Mouse (Mus musculus) hindbrain, embryonic 10.5 days (tissue): ENCODE data around the gene B020031M17Rik. TPM values are rescaled to one million over a fixed set of nuclear protein-coding genes. Genes with fewer than 3 reads are reported as not detected.
"Not testable (repeated sequence)": the region's sequence is repeated elsewhere in the genome, so short reads cannot be mapped to it uniquely, and the experiment has no call there.

Source experiments
- DNase-seq: peaks from one replicate; pipeline ENCODE4 v3.0.0-alpha.2; 2017; ENCODE audit warnings: low spot score
- H3K27ac ChIP-seq: fragments of 300-500 bp; sonication (generic); 2 replicates; pipeline ENCODE4 v1.5.1; 2016; ENCODE audit warnings: mild to moderate bottlenecking, moderate library complexity
- H3K27me3 ChIP-seq: fragments of 300-500 bp; sonication (generic); 2 replicates; pipeline ENCODE4 v1.6.1; 2016; ENCODE audit warnings: mild to moderate bottlenecking; ENCODE audit not compliant: poor library complexity, insufficient read depth, severe bottlenecking
- H3K36me3 ChIP-seq: fragments of 300-500 bp; sonication (generic); 2 replicates; pipeline ENCODE4 v1.6.1; 2016; ENCODE audit warnings: mild to moderate bottlenecking, moderate library complexity
- H3K4me1 ChIP-seq: fragments of 300-500 bp; sonication (generic); replicated peaks from 2 replicates; pipeline ENCODE4 v1.6.1; 2016; ENCODE audit warnings: mild to moderate bottlenecking
- H3K4me3 ChIP-seq: fragments of 300-500 bp; sonication (generic); 2 replicates; pipeline ENCODE4 v1.5.1; 2016; ENCODE audit warnings: mild to moderate bottlenecking, moderate library complexity
- H3K9me3 ChIP-seq: fragments of 300-500 bp; sonication (generic); 2 replicates; pipeline ENCODE4 v1.6.1; 2016; ENCODE audit warnings: mild to moderate bottlenecking, moderate library complexity
- WGBS: fragments of 180-500 bp; shearing (Covaris S2); methylation state at CpG from one replicate; pipeline ENCODE4 v1.1.7; 2016; 5-methylcytosine and 5-hydroxymethylcytosine counted together
- polyA plus RNA-seq: library from polyadenylated mRNA; unstranded; fragments of >200 nt; fragmentation: Nextera tagmentation; extraction: Ambion mirVana; gene quantifications from 2 replicates; pipeline ENCODE4 v1.2.1, GENCODE M21; 2016

B020031M17Rik gene
- polyA plus RNA-seq, 1 experiment from 2014 or later: not detected

DNA sequence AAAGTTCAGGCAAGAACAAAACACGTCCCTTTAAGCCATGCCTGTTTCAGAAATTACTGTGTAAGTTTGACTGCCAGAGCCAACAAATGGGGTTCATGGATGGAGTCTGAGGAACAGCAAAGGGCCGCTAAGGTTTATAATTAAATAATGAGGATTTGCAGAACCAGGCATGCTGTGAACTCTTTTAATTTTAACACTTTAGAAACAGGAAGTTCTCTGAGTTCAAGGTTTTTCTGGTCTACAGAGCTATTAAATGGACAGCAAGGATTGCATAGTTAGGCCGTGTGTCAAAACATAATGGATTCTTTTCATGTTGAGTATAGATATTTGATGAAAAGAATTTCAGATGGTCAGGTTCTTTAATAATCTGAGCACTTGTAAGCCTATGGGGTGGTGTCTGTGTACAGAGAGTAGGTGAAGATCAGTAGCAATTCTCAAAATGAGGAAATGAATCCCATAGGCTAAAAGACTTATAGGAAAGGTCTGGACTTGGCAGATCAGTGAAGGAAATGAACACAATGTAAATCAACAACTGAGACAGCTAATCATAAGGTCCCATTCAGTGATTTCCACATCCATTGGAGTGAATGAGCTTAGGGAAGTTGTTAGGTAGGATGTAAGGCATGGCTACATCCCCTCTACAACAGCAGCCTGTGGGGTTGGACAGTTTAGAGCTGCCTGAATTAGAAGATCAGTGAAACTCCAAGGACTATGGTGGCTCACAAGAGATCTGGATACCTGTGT is 25.8 kb downstream of the B020031M17Rik start:
- not testable (repeated sequence) for H3K4me3 ChIP-seq, H3K9me3 ChIP-seq, DNase-seq, H3K4me1 ChIP-seq, H3K36me3 ChIP-seq, H3K27me3 ChIP-seq, H3K27ac ChIP-seq
- 87% methylated on average over 3 of the region's 3 CpGs for WGBS

DNA sequence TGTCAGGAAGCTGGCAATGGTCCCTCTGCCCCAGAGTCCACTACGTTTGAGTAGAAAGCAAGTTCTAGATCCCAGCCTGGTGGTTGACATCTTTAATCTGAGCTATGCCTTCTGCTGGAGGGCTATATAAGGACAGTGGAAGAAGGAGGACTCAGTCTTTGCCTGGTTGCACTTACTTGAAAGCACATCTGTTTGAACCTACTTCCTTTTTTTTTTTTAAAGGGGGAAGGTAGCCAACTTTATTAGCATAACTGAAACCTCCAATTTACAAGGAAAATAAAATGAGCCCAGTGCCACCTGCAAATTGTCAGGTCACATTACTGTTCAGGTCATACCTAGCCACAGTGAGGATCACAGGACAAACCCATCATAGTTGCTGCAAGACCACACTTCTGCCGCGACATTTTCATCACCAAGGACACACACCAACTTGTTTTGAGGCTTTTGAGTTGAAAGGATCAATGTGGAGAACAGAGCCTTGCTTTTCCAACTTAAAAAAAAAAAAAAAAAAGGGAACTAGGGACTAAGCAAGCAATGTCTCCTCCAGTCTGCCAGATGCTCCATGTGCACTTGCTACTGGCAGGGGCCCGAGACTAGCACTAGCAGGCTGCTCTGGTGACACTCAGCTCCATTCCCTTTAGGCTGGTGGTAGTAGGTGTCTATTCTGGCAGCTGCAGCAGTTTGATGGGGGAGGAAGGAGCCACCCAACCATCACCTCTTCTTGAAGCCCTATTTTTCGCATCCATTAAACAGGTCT is 33.5 kb downstream of the B020031M17Rik start:
- not testable (repeated sequence) for H3K27ac ChIP-seq, H3K36me3 ChIP-seq, H3K4me1 ChIP-seq, H3K4me3 ChIP-seq, DNase-seq, H3K27me3 ChIP-seq, H3K9me3 ChIP-seq
- 89% methylated on average over 4 of the region's 5 CpGs for WGBS

- H3K4me3 ChIP-seq, H3K36me3 ChIP-seq, H3K27me3 ChIP-seq, H3K27ac ChIP-seq, H3K4me1 ChIP-seq, H3K9me3 ChIP-seq, DNase-seq: not testable (repeated sequence)
- WGBS: 76% methylated on average over 2 of the region's 2 CpGs
Observed at GRCm38 (mm10) chr13:119916449-119916848, 34.2 kb downstream of the B020031M17Rik start.

Other genes with a start within 250 kb of the B020031M17Rik start
- gene Nim1k, start 194.9 kb downstream of the B020031M17Rik start, polyA plus RNA-seq: 1.3 and 1.5 TPM in 2 replicates
- 35.0 and 39.8 TPM in 2 replicates for gene Zfp131, start 159.9 kb downstream of the B020031M17Rik start, polyA plus RNA-seq
- gene AF067063, start 120.6 kb downstream of the B020031M17Rik start, polyA plus RNA-seq: not detected in 2 replicates
- not detected in 2 replicates for gene D13Ertd608e, start 114.8 kb downstream of the B020031M17Rik start, polyA plus RNA-seq
- not detected in 2 replicates for gene Tcstv1, start 56.0 kb downstream of the B020031M17Rik start, polyA plus RNA-seq
- not detected in 2 replicates for gene Gm21761, start 21.5 kb downstream of the B020031M17Rik start, polyA plus RNA-seq
- gene Gm36079, start 76.2 kb upstream of the B020031M17Rik start, polyA plus RNA-seq: not detected in 2 replicates
- gene Gm21188, start 101.4 kb upstream of the B020031M17Rik start, polyA plus RNA-seq: not detected in 2 replicates
- not detected in 2 replicates for gene Gm20767, start 189.4 kb upstream of the B020031M17Rik start, polyA plus RNA-seq
- gene Gm21818, start 221.6 kb upstream of the B020031M17Rik start, polyA plus RNA-seq: not detected in 2 replicates